Mouse (Mus musculus) C2C12 (cell line): ENCODE measurements at regions not wholly inside any gene's neighbourhood (a gene's known extent, or its start where the extent isn't known, plus 50 kb on each side); places are given as distances from the start of the nearest gene placed in this dataset.

Experiments
- H3K27me3 ChIP-seq: one replicate; pipeline ENCODE4 v1.6.1; 2011; ENCODE audit not compliant: control insufficient read depth, insufficient read depth, insufficient read length
- H3K36me3 ChIP-seq: one replicate; pipeline ENCODE4 v1.6.1; 2011; ENCODE audit not compliant: control insufficient read depth, insufficient read depth
- H3K4me3 ChIP-seq: one replicate; pipeline ENCODE4 v1.5.1; 2011; ENCODE audit warnings: mild to moderate bottlenecking, control low read depth; ENCODE audit not compliant: poor library complexity, insufficient read depth, severe bottlenecking
- H3K79me2 ChIP-seq: one replicate; pipeline ENCODE4 v1.6.1; 2011; ENCODE audit not compliant: control insufficient read depth, insufficient read depth
- H3K79me3 ChIP-seq: one replicate; pipeline ENCODE4 v1.6.1; 2011; ENCODE audit warnings: low read depth, control low read depth
- H3ac ChIP-seq: one replicate; pipeline ENCODE3; 2011; ENCODE audit warnings: low read depth; ENCODE audit not compliant: control insufficient read depth, insufficient read length
- CEBPB ChIP-seq: IDR thresholded peaks from one replicate; pipeline ENCODE4 v1.6.1; 2011; ENCODE audit warnings: low read depth, mild to moderate bottlenecking, control low read depth, moderate library complexity
- CTCF ChIP-seq: IDR thresholded peaks from one replicate; pipeline ENCODE4 v1.5.1; 2011; ENCODE audit not compliant: control insufficient read depth, insufficient read depth, insufficient read length
- FOSL1 ChIP-seq: IDR thresholded peaks from one replicate; pipeline ENCODE4 v1.8.0; 2011; ENCODE audit warnings: mild to moderate bottlenecking, low read length; ENCODE audit not compliant: poor library complexity, insufficient read depth, severe bottlenecking
- MAX ChIP-seq: IDR thresholded peaks from one replicate; pipeline ENCODE4 v1.6.1; 2011; ENCODE audit warnings: mild to moderate bottlenecking, control low read depth
- MYOD1 ChIP-seq: IDR thresholded peaks from one replicate; pipeline ENCODE4 v1.6.1; 2011; ENCODE audit warnings: low read depth; ENCODE audit not compliant: control insufficient read depth, insufficient read length
- MYOG ChIP-seq: IDR thresholded peaks from one replicate; pipeline ENCODE4 v1.6.1; 2011; ENCODE audit not compliant: control insufficient read depth, insufficient read length; ENCODE audit errors: extremely low read depth
- USF1 ChIP-seq: IDR thresholded peaks from one replicate; pipeline ENCODE4 v1.6.1; 2011; ENCODE audit warnings: low read depth, mild to moderate bottlenecking, control low read depth, moderate library complexity

GRCm38 (mm10) chr13:99847531-99847930 lies 53.4 kb downstream of the Cartpt start:
- H3K79me3 ChIP-seq = no peaks in the 10 kb centered on the region
- no peaks in the 10 kb centered on the region for H3K36me3 ChIP-seq
- no peak overlapping the region for H3K4me3 ChIP-seq
- H3ac ChIP-seq = no peak overlapping the region
- TF ChIP-seq MYOG (no peak), USF1 (no peak), CEBPB (no peak), CTCF (no peak), MYOD1 (no peak), MAX (no peak), FOSL1 (no peak)
- H3K79me2 ChIP-seq = no peaks in the 10 kb centered on the region
- no peaks in the 10 kb centered on the region for H3K27me3 ChIP-seq

- no peaks in the 10 kb centered on the region for H3K27me3 ChIP-seq
- no peaks in the 10 kb centered on the region for H3K79me2 ChIP-seq
- no peaks in the 10 kb centered on the region for H3K79me3 ChIP-seq
- no peak overlapping the region for H3ac ChIP-seq
- no peak overlapping the region for H3K4me3 ChIP-seq
- TF ChIP-seq MYOD1 = no peak
- no peak for TF ChIP-seq CEBPB
- TF ChIP-seq USF1 = no peak
- peak; percentile 65 for TF ChIP-seq CTCF
- no peak for TF ChIP-seq MYOG
- TF ChIP-seq FOSL1 = no peak
- TF ChIP-seq MAX = no peak
- no peaks in the 10 kb centered on the region for H3K36me3 ChIP-seq
Measured at GRCm38 (mm10) chr13:99842626-99843025, 58.3 kb downstream of the Cartpt start.

- Histone ChIP-seq H3ac (no peak overlapping the region), H3K27me3 (no peaks in the 10 kb centered on the region), H3K79me2 (no peaks in the 10 kb centered on the region), H3K4me3 (no peak overlapping the region), H3K79me3 (no peaks in the 10 kb centered on the region), H3K36me3 (no peaks in the 10 kb centered on the region)
- TF ChIP-seq MYOD1 (no peak), FOSL1 (no peak), CEBPB (no peak), USF1 (no peak), CTCF (no peak), MAX (no peak), MYOG (no peak)
Measured at GRCm38 (mm10) chr13:99839446-99839845, 61.4 kb downstream of the Cartpt start.

GRCm38 (mm10) chr13:99837772-99838425 lies 63.0 kb downstream of the Cartpt start:
- H3ac ChIP-seq = no peak overlapping the region
- no peak overlapping the region for H3K4me3 ChIP-seq
- TF ChIP-seq MYOD1 (no peak), MAX (no peak), CTCF (peak; percentile 15)
- no peaks in the 10 kb centered on the region for H3K27me3 ChIP-seq
- no peaks in the 10 kb centered on the region for H3K36me3 ChIP-seq
- no peaks in the 10 kb centered on the region for H3K79me2 ChIP-seq
- no peaks in the 10 kb centered on the region for H3K79me3 ChIP-seq

- no peaks in the 10 kb centered on the region for H3K36me3 ChIP-seq
- H3K79me3 ChIP-seq = no peaks in the 10 kb centered on the region
- no peaks in the 10 kb centered on the region for H3K27me3 ChIP-seq
- no peak overlapping the region for H3K4me3 ChIP-seq
- H3ac ChIP-seq = no peak overlapping the region
- TF ChIP-seq CEBPB = no peak
- no peak for TF ChIP-seq USF1
- no peak for TF ChIP-seq FOSL1
- no peak for TF ChIP-seq CTCF
- no peak for TF ChIP-seq MYOG
- no peak for TF ChIP-seq MAX
- TF ChIP-seq MYOD1 = no peak
- no peaks in the 10 kb centered on the region for H3K79me2 ChIP-seq
Measured at GRCm38 (mm10) chr13:99837180-99837579, 63.7 kb downstream of the Cartpt start.

- Histone ChIP-seq H3K79me3 (no peaks in the 10 kb centered on the region), H3ac (no peak overlapping the region), H3K4me3 (no peak overlapping the region), H3K79me2 (no peaks in the 10 kb centered on the region), H3K36me3 (no peaks in the 10 kb centered on the region), H3K27me3 (no peaks in the 10 kb centered on the region)
- TF ChIP-seq CEBPB = no peak
- TF ChIP-seq MAX = no peak
- no peak for TF ChIP-seq MYOG
- TF ChIP-seq MYOD1 = no peak
- no peak for TF ChIP-seq USF1
- no peak for TF ChIP-seq FOSL1
- no peak for TF ChIP-seq CTCF
Measured at GRCm38 (mm10) chr13:99836586-99836985, 64.3 kb downstream of the Cartpt start.
